Mouse (Mus musculus): Measurements from ENCODE around the gene Olfr477.
"Not testable (repeated sequence)": the region's sequence is repeated elsewhere in the genome, so short reads cannot be mapped to it uniquely, and the experiment has no call there.

The Olfr477 gene

DNA sequence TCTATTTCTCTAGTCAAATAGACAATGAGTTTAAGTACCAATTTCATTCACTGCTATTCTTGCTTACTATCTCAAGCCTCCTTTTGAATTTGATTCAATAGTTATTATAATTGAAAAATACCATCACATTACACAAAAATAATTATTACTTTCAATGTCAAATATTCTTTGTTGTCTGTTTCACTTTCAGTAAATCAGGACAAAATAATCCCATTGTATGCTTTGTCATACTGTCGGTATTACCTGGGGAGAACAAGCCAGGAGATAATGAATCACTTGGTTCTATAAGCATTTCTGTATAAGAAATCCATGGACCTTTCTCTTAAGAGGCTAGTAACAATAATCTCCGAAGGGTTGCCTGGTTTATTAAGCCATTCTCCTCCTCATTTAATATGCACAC, at the start of gene Olfr477:
Gene Olfr477, plus strand, starts transcription at position 301 of the 400 bp plus-strand sequence.
- DNase-seq (ENCODE audit: low spot score): no peak

DNA sequence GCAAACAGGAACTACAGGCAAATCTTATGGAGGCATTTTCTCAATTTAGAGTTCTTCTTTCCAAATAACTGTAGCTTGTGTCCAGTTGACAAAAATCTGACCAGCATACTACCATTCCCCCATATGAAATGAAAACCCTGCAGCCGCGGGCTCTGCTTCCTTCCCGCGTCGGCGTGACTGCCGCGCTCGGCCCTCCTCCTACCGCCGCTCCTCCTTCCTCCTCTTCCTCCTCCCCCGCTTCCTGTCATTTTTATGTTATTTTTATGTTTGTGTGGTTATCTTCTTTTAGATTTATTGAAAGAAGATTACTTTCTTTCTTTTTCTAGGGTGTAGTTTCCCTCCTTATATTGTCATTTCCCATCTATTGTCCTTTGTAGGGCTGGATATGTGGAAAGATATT, 34.0 kb upstream of the Olfr477 start:
- DNase-seq (ENCODE audit: low spot score): not testable (repeated sequence)

DNA sequence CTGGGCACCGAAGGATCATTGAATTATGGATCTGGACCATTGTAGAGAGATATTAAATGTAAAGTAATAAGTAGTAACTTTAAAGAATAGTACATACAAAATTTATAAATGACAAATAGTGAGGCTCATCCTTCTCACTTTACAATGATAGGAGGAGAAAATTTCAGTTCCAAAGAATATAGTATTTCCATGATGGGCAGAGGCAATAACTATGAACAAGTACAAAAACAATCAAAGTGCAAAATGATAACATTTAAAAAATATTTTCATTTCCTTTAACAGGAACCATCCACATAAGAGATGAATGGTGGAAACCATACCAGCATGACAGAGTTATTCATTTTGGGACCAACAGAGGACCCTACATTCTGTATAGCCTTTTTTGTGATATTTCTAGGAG, 32.1 kb upstream of the Olfr477 start, which contains the start of gene Olfr474:
Gene Olfr474, plus strand, starts transcription at position 301 of the 400 bp plus-strand sequence.
- DNase-seq (ENCODE audit: low spot score): no peak

DNA sequence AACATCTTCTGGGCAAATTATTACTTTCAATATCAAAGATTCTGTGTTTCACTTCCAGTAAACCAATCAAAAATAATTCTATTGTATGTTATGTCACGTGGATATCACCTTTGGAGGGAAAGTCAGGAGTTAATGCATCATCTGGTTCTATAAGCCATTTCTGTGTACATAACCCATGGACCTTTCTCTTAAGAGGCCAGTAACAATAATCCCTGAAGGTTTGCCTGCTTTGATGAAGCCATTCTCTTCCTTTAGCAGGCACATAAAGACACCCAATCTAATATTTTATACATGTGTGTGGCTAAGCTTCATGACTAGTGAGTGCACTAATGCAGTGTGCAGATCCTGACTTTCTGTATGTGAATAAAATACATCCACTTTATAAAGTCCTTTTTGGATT, 22.0 kb upstream of the Olfr477 start, which contains the start of gene Olfr476:
Gene Olfr476, plus strand, starts transcription at position 301 of the 400 bp plus-strand sequence.
- DNase-seq (ENCODE audit: low spot score): no peak

DNA sequence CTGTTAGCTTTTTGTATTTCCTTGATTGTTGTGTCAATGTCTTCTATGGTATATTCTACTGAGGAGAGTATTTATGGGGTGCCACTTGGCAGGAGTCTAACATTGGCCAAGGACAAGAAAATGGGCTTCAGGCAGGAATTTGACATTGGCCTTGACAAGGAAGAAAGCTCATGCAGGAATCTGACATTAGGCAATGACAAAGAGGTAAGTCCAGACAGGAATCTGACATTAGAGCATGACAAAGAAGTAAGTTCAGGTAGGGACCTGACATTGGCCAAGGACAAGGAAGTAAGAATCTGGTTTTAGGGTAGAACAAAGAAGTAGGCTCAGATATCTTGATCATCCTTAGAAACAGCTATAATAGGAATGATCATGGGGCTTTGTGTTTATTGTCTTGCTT, 27.8 kb downstream of the Olfr477 start:
- DNase-seq (ENCODE audit: low spot score): not testable (repeated sequence)

DNA sequence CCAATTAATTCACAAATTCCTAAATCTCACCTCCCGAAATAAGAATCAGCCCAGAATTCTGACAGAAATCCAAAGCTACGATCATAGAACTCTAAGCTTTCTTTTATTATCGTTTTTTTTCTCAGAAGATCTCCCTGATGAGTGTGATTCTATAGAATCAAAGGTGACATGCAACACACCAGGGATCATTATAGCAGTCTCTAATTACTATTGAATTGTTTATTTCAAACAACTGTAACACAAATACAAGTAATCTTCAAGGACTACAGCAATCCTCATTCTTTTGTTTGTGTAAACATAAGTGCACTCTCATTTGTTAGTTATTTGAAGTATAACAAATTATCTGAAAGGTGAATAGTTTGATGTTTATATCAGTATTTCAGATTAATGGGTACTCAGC, 47.4 kb downstream of the Olfr477 start, which contains the start of gene Olfr478:
Gene Olfr478, minus strand, starts transcription at position 101 of the 400 bp plus-strand sequence.
- DNase-seq (ENCODE audit: low spot score): no peak
